Mouse (Mus musculus) activated CD4-positive, CD25-positive, alpha-beta regulatory T cell, adult 4 months (primary cell): ENCODE data around the gene Rgs21. TPM values are rescaled to one million over a fixed set of nuclear protein-coding genes. Genes with fewer than 3 reads are reported as not detected.

ENCODE experiments used
- ATAC-seq: one replicate; pipeline ENCODE4 v1.8.0; 2017
- polyA plus RNA-seq, 2 experiments: library from polyadenylated mRNA; unstranded; fragments of 100-300 nt; shearing (Covaris generic); gene quantifications; one replicate each; pipeline ENCODE4 v1.2.1; 2017

The Rgs21 gene
- not detected for polyA plus RNA-seq

GRCm38 (mm10) chr1:144567567-144567966 is at the start of gene Rgs21:
Gene Rgs21, minus strand, starts transcription at chr1:144567667.
- ATAC-seq = no peak

GRCm38 (mm10) chr1:144604071-144604470 is 36.6 kb upstream of the Rgs21 start:
- no peak for ATAC-seq

- ATAC-seq = no peak
Measured at GRCm38 (mm10) chr1:144602987-144603386, 35.5 kb upstream of the Rgs21 start.

GRCm38 (mm10) chr1:144579321-144579720 is 11.9 kb upstream of the Rgs21 start:
- ATAC-seq = no peak

- no peak for ATAC-seq
Measured at GRCm38 (mm10) chr1:144572972-144573371, 5.5 kb upstream of the Rgs21 start.

- ATAC-seq = peak; percentile 59
Measured at GRCm38 (mm10) chr1:144569905-144570304, 2.4 kb upstream of the Rgs21 start.

- no peak for ATAC-seq
Measured at GRCm38 (mm10) chr1:144545142-144545541, 22.3 kb downstream of the Rgs21 start.

GRCm38 (mm10) chr1:144544497-144544961 is 22.9 kb downstream of the Rgs21 start:
- no peak for ATAC-seq

GRCm38 (mm10) chr1:144531746-144532145 is 35.7 kb downstream of the Rgs21 start:
- ATAC-seq = no peak

GRCm38 (mm10) chr1:144517878-144518426 is 49.5 kb downstream of the Rgs21 start:
- ATAC-seq = no peak

- no peak for ATAC-seq
Measured at GRCm38 (mm10) chr1:144502241-144502640, 65.2 kb downstream of the Rgs21 start.

- no peak for ATAC-seq
Measured at GRCm38 (mm10) chr1:144500423-144500822, 67.0 kb downstream of the Rgs21 start.

GRCm38 (mm10) chr1:144499719-144500118 is 67.7 kb downstream of the Rgs21 start:
- ATAC-seq = no peak

- no peak for ATAC-seq
Measured at GRCm38 (mm10) chr1:144498725-144499124, 68.7 kb downstream of the Rgs21 start.

GRCm38 (mm10) chr1:144498051-144498450 is 69.4 kb downstream of the Rgs21 start:
- ATAC-seq = no peak

- ATAC-seq = no peak
Measured at GRCm38 (mm10) chr1:144493336-144493735, 74.1 kb downstream of the Rgs21 start.

GRCm38 (mm10) chr1:144488223-144488835 is 79.1 kb downstream of the Rgs21 start:
- ATAC-seq = no peak

Other genes starting within 250 kb of the Rgs21 start
- not detected for gene Rgs18, start 207.8 kb upstream of the Rgs21 start, polyA plus RNA-seq